Mouse (Mus musculus): ENCODE data around the gene Sipa1l3.

Sipa1l3 gene

GRCm38 (mm10) chr7:29410402-29410801 lies 108.0 kb downstream of the Sipa1l3 start:
- DNase-seq, result no peak

- DNase-seq, result peak; percentile 32 to 64
These were observed 111.6 kb downstream of the Sipa1l3 start for GRCm38 (mm10) chr7:29406855-29407254.

- DNase-seq, result no peak
These were observed 114.3 kb downstream of the Sipa1l3 start for GRCm38 (mm10) chr7:29404126-29404525.

GRCm38 (mm10) chr7:29402015-29402414 lies 116.4 kb downstream of the Sipa1l3 start:
- DNase-seq, result no peak

GRCm38 (mm10) chr7:29400451-29400850 lies 118.0 kb downstream of the Sipa1l3 start:
- DNase-seq, result no peak

- DNase-seq, result no peak
These were observed 119.4 kb downstream of the Sipa1l3 start for GRCm38 (mm10) chr7:29399056-29399455.

GRCm38 (mm10) chr7:29397486-29397885 lies 121.0 kb downstream of the Sipa1l3 start:
- DNase-seq, result no peak

GRCm38 (mm10) chr7:29396943-29397340 lies 121.5 kb downstream of the Sipa1l3 start:
- DNase-seq, result no peak

- DNase-seq, result no peak
These were observed 122.1 kb downstream of the Sipa1l3 start for GRCm38 (mm10) chr7:29396216-29396942.

GRCm38 (mm10) chr7:29395179-29395578 lies 123.3 kb downstream of the Sipa1l3 start:
- no peak for DNase-seq

GRCm38 (mm10) chr7:29393292-29393691 lies 125.1 kb downstream of the Sipa1l3 start:
- no peak for DNase-seq

GRCm38 (mm10) chr7:29392805-29393204 lies 125.6 kb downstream of the Sipa1l3 start:
- no peak for DNase-seq

- DNase-seq, result peak; percentile 54 to 65
These were observed 126.5 kb downstream of the Sipa1l3 start for GRCm38 (mm10) chr7:29391761-29392512.

- DNase-seq, result peak in 1 of 2 experiments; percentile 46
These were observed 127.2 kb downstream of the Sipa1l3 start for GRCm38 (mm10) chr7:29391112-29391760.

- DNase-seq, result no peak
These were observed 128.2 kb downstream of the Sipa1l3 start for GRCm38 (mm10) chr7:29390234-29390633.

- no peak for DNase-seq
These were observed 130.8 kb downstream of the Sipa1l3 start for GRCm38 (mm10) chr7:29387524-29388068.

- no peak for DNase-seq
These were observed 132.1 kb downstream of the Sipa1l3 start for GRCm38 (mm10) chr7:29386349-29386748.

- DNase-seq, result no peak
These were observed 132.7 kb downstream of the Sipa1l3 start for GRCm38 (mm10) chr7:29385791-29386190.

- DNase-seq, result peak; percentile 86 to 89
These were observed 135.2 kb downstream of the Sipa1l3 start for GRCm38 (mm10) chr7:29383255-29383654.

- no peak for DNase-seq
These were observed 136.9 kb downstream of the Sipa1l3 start for GRCm38 (mm10) chr7:29381466-29382040.

GRCm38 (mm10) chr7:29374054-29374453 lies 144.4 kb downstream of the Sipa1l3 start:
- DNase-seq, result peak in 1 of 2 experiments; percentile 70

- DNase-seq, result no peak
These were observed 146.3 kb downstream of the Sipa1l3 start for GRCm38 (mm10) chr7:29372123-29372522.

- DNase-seq, result no peak
These were observed 148.4 kb downstream of the Sipa1l3 start for GRCm38 (mm10) chr7:29370031-29370430.
